Mouse (Mus musculus): ENCODE data around the gene Kmt5c.
A peak's percentile ranks its signal among the peaks of the same experiment; 100 is the strongest.

GRCm38 (mm10) chr7:4747156-4747899 is 7.4 kb downstream of the Kmt5c start:
- TF ChIP-seq GATA1 (IDR thresholded peaks at IDR 0.05; ENCODE audit: low read length) (peak; percentile 64), TAL1 (IDR thresholded peaks at IDR 0.05; ENCODE audit: low read length) (peak; percentile 61)

Measured in erythroblast, embryonic 14.5 days (primary cell).